Mouse (Mus musculus) MEL (cell line): Measurements from ENCODE around the gene Cd44. TPM values are rescaled to one million over a fixed set of nuclear protein-coding genes. Genes with fewer than 3 reads are reported as not detected.

ENCODE experiments used
- DNase-seq: peaks from one replicate; pipeline ENCODE4 v3.0.0; 2011; ENCODE audit warnings: low read depth, low spot score
- H3K27ac ChIP-seq: 2 replicates; pipeline ENCODE4 v1.5.1; 2012; ENCODE audit warnings: low read depth, mild to moderate bottlenecking, control low read depth, low read length, moderate library complexity; ENCODE audit not compliant: control insufficient read depth
- H3K27me3 ChIP-seq, 2 experiments: fragments of 150-350 bp in 1 of 2; sonication (generic) in 1 of 2; 2 replicates each; pipeline ENCODE4 v1.6.1; 2012; ENCODE audit warnings: low read length in 2 of 2, mild to moderate bottlenecking in 2 of 2, improper control_type of control experiment in 1 of 2, moderate library complexity in 1 of 2; ENCODE audit not compliant: insufficient read depth in 2 of 2, control insufficient read depth in 1 of 2
- H3K36me3 ChIP-seq, 2 experiments: 2 replicates each; pipeline ENCODE4 v1.6.1; 2012 to 2014; ENCODE audit warnings: low read length in 2 of 2, improper control_type of control experiment in 1 of 2, inconsistent platforms in 1 of 2, mild to moderate bottlenecking in 1 of 2; ENCODE audit not compliant: insufficient read depth in 2 of 2, control insufficient read depth in 1 of 2
- H3K4me1 ChIP-seq, 2 experiments: fragments of 150-350 bp in 1 of 2; sonication (generic) in 1 of 2; 2 replicates each; pipeline ENCODE4 v1.6.1; 2012; ENCODE audit warnings: low read length in 2 of 2, improper control_type of control experiment in 1 of 2, mild to moderate bottlenecking in 1 of 2; ENCODE audit not compliant: insufficient read depth in 2 of 2, control insufficient read depth in 1 of 2
- H3K4me3 ChIP-seq, 2 experiments: fragments of 150-350 bp in 1 of 2; sonication (generic) in 1 of 2; 2 replicates each; pipeline ENCODE4 v1.5.1; 2012; ENCODE audit warnings: low read depth in 2 of 2, low read length in 2 of 2, mild to moderate bottlenecking in 2 of 2, moderate library complexity in 2 of 2, control low read depth in 1 of 2, improper control_type of control experiment in 1 of 2; ENCODE audit not compliant: control insufficient read depth in 1 of 2, insufficient read depth in 1 of 2
- H3K79me2 ChIP-seq: 2 replicates; pipeline ENCODE4 v1.6.1; 2012; ENCODE audit warnings: mild to moderate bottlenecking, low read length, moderate library complexity; ENCODE audit not compliant: control insufficient read depth, poor library complexity, insufficient read depth
- H3K9ac ChIP-seq: 2 replicates; pipeline ENCODE4 v1.6.1; 2012; ENCODE audit warnings: low read depth, mild to moderate bottlenecking, control low read depth, low read length, moderate library complexity; ENCODE audit not compliant: control insufficient read depth, poor library complexity, severe bottlenecking
- H3K9me3 ChIP-seq: fragments of 150-350 bp; sonication (generic); replicated peaks from 2 replicates; pipeline ENCODE4 v1.6.1; 2012; ENCODE audit warnings: mild to moderate bottlenecking, low read length, improper control_type of control experiment, moderate library complexity; ENCODE audit not compliant: insufficient read depth
- BHLHE40 ChIP-seq: IDR thresholded peaks from 2 replicates; pipeline ENCODE4 v1.6.1; 2012; ENCODE audit warnings: low read depth, mild to moderate bottlenecking, inconsistent platforms, low read length, improper control_type of control experiment, borderline replicate concordance
- CHD1 ChIP-seq: IDR thresholded peaks from 2 replicates; pipeline ENCODE4 v1.6.1; 2012; ENCODE audit warnings: low read depth, mild to moderate bottlenecking, inconsistent platforms, low read length, improper control_type of control experiment
- E2F4 ChIP-seq: IDR thresholded peaks from 2 replicates; pipeline ENCODE4 v1.6.1; 2011; ENCODE audit warnings: low read depth, low read length, improper control_type of control experiment, borderline replicate concordance
- EP300 ChIP-seq, 2 experiments: IDR thresholded peaks; 2 replicates each; pipeline ENCODE4 v1.6.1; 2011; ENCODE audit warnings: improper control_type of control experiment in 2 of 2, low read length in 2 of 2, low read depth in 1 of 2, mild to moderate bottlenecking in 1 of 2
- ETS1 ChIP-seq: IDR thresholded peaks from 2 replicates; pipeline ENCODE4 v1.6.1; 2012; ENCODE audit warnings: low read depth, mild to moderate bottlenecking, inconsistent platforms, low read length, improper control_type of control experiment, moderate library complexity
- GABPA ChIP-seq: IDR thresholded peaks from 2 replicates; pipeline ENCODE4 v1.6.1; 2012; ENCODE audit warnings: low read depth, mild to moderate bottlenecking, inconsistent platforms, low read length, improper control_type of control experiment, moderate library complexity
- GATA1 ChIP-seq: IDR thresholded peaks from 2 replicates; pipeline ENCODE4 v1.6.1; 2011; ENCODE audit warnings: low read depth, low read length, improper control_type of control experiment
- MAX ChIP-seq: IDR thresholded peaks from 2 replicates; pipeline ENCODE4 v1.6.1; 2011; ENCODE audit warnings: low read length, improper control_type of control experiment
- MXI1 ChIP-seq: IDR thresholded peaks from 2 replicates; pipeline ENCODE4 v1.6.1; 2011; ENCODE audit warnings: mild to moderate bottlenecking, low read depth, low read length, improper control_type of control experiment
- MYB ChIP-seq: IDR thresholded peaks from 2 replicates; pipeline ENCODE4 v1.6.1; 2011; ENCODE audit warnings: mild to moderate bottlenecking, low read depth, low read length, improper control_type of control experiment
- NRF1 ChIP-seq: IDR thresholded peaks from 2 replicates; pipeline ENCODE4 v1.6.1; 2014; ENCODE audit warnings: low read depth, mild to moderate bottlenecking, inconsistent platforms, low read length, improper control_type of control experiment, moderate library complexity; ENCODE audit not compliant: poor library complexity, insufficient read depth, severe bottlenecking
- POLR2A ChIP-seq, 2 experiments: IDR thresholded peaks; 2 replicates each; pipeline ENCODE4 v1.6.1; 2011 to 2012; ENCODE audit warnings: low read length in 2 of 2, mild to moderate bottlenecking in 2 of 2, control low read depth in 1 of 2, improper control_type of control experiment in 1 of 2, low read depth in 1 of 2, moderate library complexity in 1 of 2; ENCODE audit not compliant: control insufficient read depth in 1 of 2, insufficient read depth in 1 of 2, poor library complexity in 1 of 2
- RCOR1 ChIP-seq: IDR thresholded peaks from 2 replicates; pipeline ENCODE4 v1.6.1; 2012; ENCODE audit warnings: low read depth, mild to moderate bottlenecking, inconsistent platforms, low read length, improper control_type of control experiment
- SIN3A ChIP-seq: IDR thresholded peaks from 2 replicates; pipeline ENCODE4 v1.6.1; 2012; ENCODE audit warnings: low read length, improper control_type of control experiment, inconsistent platforms
- SMC3 ChIP-seq: IDR thresholded peaks from 2 replicates; pipeline ENCODE4 v1.6.1; 2011; ENCODE audit warnings: low read depth, low read length, improper control_type of control experiment
- TAL1 ChIP-seq: IDR thresholded peaks from 2 replicates; pipeline ENCODE4 v1.6.1; 2012; ENCODE audit warnings: mild to moderate bottlenecking, inconsistent platforms, low read length, moderate library complexity, mixed read lengths
- TCF12 ChIP-seq: IDR thresholded peaks from 2 replicates; pipeline ENCODE4 v1.6.1; 2014; ENCODE audit warnings: low read depth, mild to moderate bottlenecking, inconsistent platforms, low read length, improper control_type of control experiment, moderate library complexity
- UBTF ChIP-seq: IDR thresholded peaks from 2 replicates; pipeline ENCODE4 v1.6.1; 2012; ENCODE audit warnings: low read depth, mild to moderate bottlenecking, inconsistent platforms, low read length, improper control_type of control experiment, moderate library complexity, borderline replicate concordance; ENCODE audit not compliant: insufficient read depth
- USF2 ChIP-seq, 2 experiments: IDR thresholded peaks; 2 replicates each; pipeline ENCODE4 v1.6.1; 2011 to 2012; ENCODE audit warnings: improper control_type of control experiment in 2 of 2, low read length in 2 of 2, borderline replicate concordance in 1 of 2, inconsistent platforms in 1 of 2, low read depth in 1 of 2, mild to moderate bottlenecking in 1 of 2; ENCODE audit not compliant: insufficient read depth in 1 of 2
- ZC3H11A ChIP-seq: IDR thresholded peaks from 2 replicates; pipeline ENCODE4 v1.6.1; 2012; ENCODE audit warnings: low read depth, mild to moderate bottlenecking, inconsistent platforms, low read length, improper control_type of control experiment
- ZKSCAN1 ChIP-seq: IDR thresholded peaks from 2 replicates; pipeline ENCODE4 v1.6.1; 2012; ENCODE audit warnings: low read depth, mild to moderate bottlenecking, inconsistent platforms, low read length, improper control_type of control experiment, moderate library complexity
- ZNF384 ChIP-seq: IDR thresholded peaks from 2 replicates; pipeline ENCODE4 v1.6.1; 2012; ENCODE audit warnings: low read depth, mild to moderate bottlenecking, inconsistent platforms, low read length, improper control_type of control experiment
- polyA plus RNA-seq, 2 experiments: library from polyadenylated mRNA; stranded (reverse) in 1 of 2; unstranded in 1 of 2; fragments of >175 nt in 1 of 2; fragments of >200 nt in 1 of 2; gene quantifications; 2 replicates each; pipeline versions ENCODE4 v1.2.1 to v1.2.4; 2012; ENCODE audit warnings: low replicate concordance in 2 of 2, low read depth in 1 of 2; ENCODE audit not compliant: insufficient read length in 2 of 2, insufficient read depth in 1 of 2, missing spikeins in 1 of 2
- total RNA-seq: library from RNA; depleted of rRNA; stranded (reverse); fragments of 300-350 nt; gene quantifications from 2 replicates; pipeline ENCODE4 v1.2.3, GENCODE M21; 2012

The Cd44 gene
- total and polyA plus RNA-seq, 3 experiments: 43.8 to 226 (median 53.9) TPM

DNA sequence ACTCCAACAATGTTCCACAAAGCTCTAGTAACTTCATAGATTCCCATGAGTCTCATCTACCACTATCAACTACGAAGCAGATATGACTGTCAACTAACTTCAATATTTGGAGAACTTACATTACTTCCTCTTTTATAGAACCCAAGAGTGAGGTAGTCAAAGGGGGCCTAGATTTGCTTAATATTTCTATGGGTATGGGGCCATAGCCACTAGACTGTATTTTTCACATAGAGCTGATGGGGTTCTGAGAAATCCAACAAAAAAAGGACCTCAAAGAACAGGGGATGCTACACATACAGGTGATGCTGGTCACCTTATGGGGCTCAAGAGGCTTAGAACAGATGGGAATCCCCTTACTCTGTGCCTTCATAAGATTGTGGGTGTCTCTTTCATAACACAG, 14.3 kb downstream of the Cd44 start (continued):
- TF ChIP-seq CHD1: no peak

DNA sequence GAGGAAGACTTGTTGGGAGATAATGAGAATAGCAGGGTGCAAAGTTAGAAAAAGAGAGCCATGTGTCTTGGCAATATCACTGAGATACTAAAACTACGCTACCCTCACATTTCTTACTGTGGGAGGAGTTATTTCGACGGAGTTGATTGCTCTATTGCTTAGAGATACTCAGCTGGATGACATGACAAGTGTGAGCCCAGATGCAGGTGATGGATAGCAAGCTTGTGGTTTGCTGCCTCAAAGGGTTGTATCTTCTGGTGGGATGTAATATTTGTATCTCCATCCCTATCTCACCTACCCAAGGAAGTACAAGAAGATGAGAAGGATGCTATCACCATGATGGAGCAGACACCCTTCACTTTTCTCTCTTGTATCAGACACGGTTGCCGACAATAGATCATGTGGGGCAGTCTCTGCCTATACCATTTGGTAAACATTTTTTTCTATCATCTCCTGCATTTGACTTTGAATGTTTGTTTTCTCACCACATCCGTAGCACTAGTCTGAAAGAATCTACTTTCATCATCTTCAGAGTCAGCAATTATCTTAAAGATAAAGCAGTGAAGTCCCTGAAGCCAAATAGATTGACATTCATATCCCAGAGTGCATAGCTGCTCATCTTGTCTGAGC, 15.0 kb downstream of the Cd44 start:
- peaks cover 9 to 55% of the 10 kb centered on the region in 2 experiments for H3K36me3 ChIP-seq
- H3K79me2 ChIP-seq: peaks cover 59% of the 10 kb centered on the region
- no peak overlapping the region for H3K4me3 ChIP-seq
- peak; percentile 56 for DNase-seq
- no peak for TF ChIP-seq ZKSCAN1
- TF ChIP-seq SMC3: no peak
- peak; percentile 93 for TF ChIP-seq ETS1
- TF ChIP-seq ZC3H11A: no peak
- TF ChIP-seq ZNF384: no peak
- TF ChIP-seq MYB: no peak
- TF ChIP-seq NRF1: no peak
- TF ChIP-seq POLR2A (IDR thresholded peaks at IDR 0.05; ENCODE audit: control insufficient read depth in 1 of 2, insufficient read depth in 1 of 2, low read depth in 1 of 2, low read length in 2 of 2, poor library complexity in 1 of 2): no peak
- peak; percentile 53 for TF ChIP-seq TAL1
- no peak for TF ChIP-seq GABPA
- no peak for TF ChIP-seq USF2 (IDR thresholded peaks at IDR 0.05; ENCODE audit: borderline replicate concordance in 1 of 2, insufficient read depth in 1 of 2, low read depth in 1 of 2, low read length in 2 of 2)
- TF ChIP-seq EP300 (IDR thresholded peaks at IDR 0.05; ENCODE audit: low read depth in 1 of 2, low read length in 2 of 2): peak; percentile 47 to 71; a peak in 3 of 4 replicates
- TF ChIP-seq UBTF: no peak
- peak; percentile 49; the same call in 1 of the 2 replicates for TF ChIP-seq MAX
- peak; percentile 37; the same call in 1 of the 2 replicates for TF ChIP-seq RCOR1
- TF ChIP-seq TCF12: peak; percentile 77
- 0 out of 2 replicates have a peak, but pooled peaks have one; percentile 46 for TF ChIP-seq MXI1
- peak; percentile 23; the same call in 1 of the 2 replicates for TF ChIP-seq BHLHE40
- TF ChIP-seq E2F4: no peak
- TF ChIP-seq GATA1: peak; percentile 57
- peak; percentile 55; the same call in 1 of the 2 replicates for TF ChIP-seq SIN3A
- H3K4me1 ChIP-seq: peaks cover 28 to 44% of the 10 kb centered on the region in 2 experiments
- H3K9me3 ChIP-seq: no peaks in the 10 kb centered on the region
- peak overlapping the region; percentile 64 for H3K27ac ChIP-seq
- H3K27me3 ChIP-seq: no peaks in the 10 kb centered on the region
- no peak overlapping the region for H3K9ac ChIP-seq
